Mouse (Mus musculus) G1E (cell line): ENCODE data around the gene Ifitm2. TPM values are rescaled to one million over a fixed set of nuclear protein-coding genes. Genes with fewer than 3 reads are reported as not detected.

Experiments
- ATAC-seq: 2 replicates; pipeline ENCODE4 v1.8.0; 2016; ENCODE audit warnings: mild to moderate bottlenecking; ENCODE audit not compliant: insufficient number of reproducible peaks, poor library complexity, low FRiP score, severe bottlenecking; ENCODE audit errors: extremely low read depth
- DNase-seq: peaks from one replicate; pipeline ENCODE4 v3.0.0; 2012; ENCODE audit warnings: low spot score
- H3K27me3 ChIP-seq: 2 replicates; pipeline ENCODE4 v1.6.1; 2012; ENCODE audit warnings: mild to moderate bottlenecking, low read length, inconsistent platforms; ENCODE audit not compliant: insufficient read depth
- H3K36me3 ChIP-seq: replicated peaks from 2 replicates; pipeline ENCODE3; 2012; ENCODE audit warnings: mild to moderate bottlenecking, inconsistent platforms
- H3K4me1 ChIP-seq: 2 replicates; pipeline ENCODE4 v1.6.1; 2012; ENCODE audit warnings: low read depth, low read length, inconsistent platforms, mixed read lengths; ENCODE audit not compliant: insufficient read depth
- H3K4me3 ChIP-seq: 2 replicates; pipeline ENCODE4 v1.5.1; 2012; ENCODE audit warnings: low read depth, mild to moderate bottlenecking, inconsistent platforms, low read length, moderate library complexity, mixed read lengths
- H3K9me3 ChIP-seq: replicated peaks from 2 replicates; pipeline ENCODE4 v1.6.1; 2012; ENCODE audit warnings: inconsistent platforms
- CTCF ChIP-seq: IDR thresholded peaks from 2 replicates; pipeline ENCODE4 v1.5.1; 2012; ENCODE audit warnings: low read depth, low read length, inconsistent platforms, mixed read lengths
- GATA1 ChIP-seq: IDR thresholded peaks from 2 replicates; pipeline ENCODE4 v1.6.1; 2012; ENCODE audit warnings: borderline replicate concordance, low read length, inconsistent platforms, mixed read lengths
- GATA2 ChIP-seq: IDR thresholded peaks from 2 replicates; pipeline ENCODE4 v1.6.1; 2012; ENCODE audit warnings: low read depth, low read length, inconsistent platforms, borderline replicate concordance
- POLR2AphosphoS5 ChIP-seq: IDR thresholded peaks from 2 replicates; pipeline ENCODE4 v1.6.1; 2012; ENCODE audit warnings: low read depth, low read length, inconsistent platforms; ENCODE audit not compliant: insufficient replicate concordance
- TAL1 ChIP-seq: conservative IDR thresholded peaks from 2 replicates; pipeline ENCODE4 v1.6.1; 2012; ENCODE audit warnings: low read depth, low read length, inconsistent platforms, mixed read lengths
- polyA plus RNA-seq: library from polyadenylated mRNA; stranded (reverse); fragments of >175 nt; gene quantifications from 2 replicates; pipeline ENCODE4 v1.2.3, GENCODE M21; 2012
- total RNA-seq, 2 experiments: library from RNA; stranded (forward) in 1 of 2; stranded (reverse) in 1 of 2; fragments of 200-1000 nt in 1 of 2; fragments of >200 nt in 1 of 2; fragmentation: Nextera tagmentation in 1 of 2; gene quantifications; 2 replicates each; pipeline ENCODE4 v1.2.3; 2014 to 2017

The Ifitm2 gene
- total and polyA plus RNA-seq, 3 experiments: 161 to 256 (median 205) TPM

GRCm38 (mm10) chr7:140922398-140923069 is 33.3 kb downstream of the Ifitm2 start:
- Histone ChIP-seq H3K4me3 (no peak overlapping the region), H3K27me3 (peaks cover 46% of the 10 kb centered on the region), H3K36me3 (no peaks in the 10 kb centered on the region), H3K4me1 (peaks cover 46% of the 10 kb centered on the region), H3K9me3 (peaks cover 10% of the 10 kb centered on the region)
- ATAC-seq (no peak), DNase-seq (no peak)
- TF ChIP-seq GATA2 (no peak), CTCF (no peak), GATA1 (no peak), POLR2AphosphoS5 (no peak), TAL1 (no peak)

- Histone ChIP-seq H3K36me3 (no peaks in the 10 kb centered on the region), H3K27me3 (peaks cover 44% of the 10 kb centered on the region)
Observed at GRCm38 (mm10) chr7:140921225-140921975, 34.4 kb downstream of the Ifitm2 start.

GRCm38 (mm10) chr7:140920418-140921029 is 35.3 kb downstream of the Ifitm2 start, which contains the start of gene Nlrp6:
Gene Nlrp6 (plus strand): TSS chr7:140920902.
- Histone ChIP-seq H3K9me3 (peaks cover 10% of the 10 kb centered on the region), H3K36me3 (no peaks in the 10 kb centered on the region), H3K27me3 (peaks cover 38% of the 10 kb centered on the region), H3K4me3 (peak within 1 kb of the TSS; percentile 51; the same call in 1 of the 2 replicates), H3K4me1 (peaks cover 52% of the 10 kb centered on the region)
- no peak for ATAC-seq
- no peak for TF ChIP-seq GATA1
- no peak for TF ChIP-seq CTCF
- TF ChIP-seq GATA2: no peak
- TF ChIP-seq TAL1: no peak
- no peak for TF ChIP-seq POLR2AphosphoS5
- DNase-seq: no peak

More at GRCm38 (mm10) chr7:140921225-140921975, 34.4 kb downstream of the Ifitm2 start:
- Histone ChIP-seq H3K4me3 (peak overlapping the region; percentile 51; the same call in 1 of the 2 replicates), H3K9me3 (peaks cover 10% of the 10 kb centered on the region), H3K4me1 (peaks cover 52% of the 10 kb centered on the region)
- TF ChIP-seq GATA2: no peak
- TF ChIP-seq POLR2AphosphoS5: no peak
- no peak for TF ChIP-seq TAL1
- ATAC-seq (no peak), DNase-seq (no peak)

- no peak overlapping the region for H3K4me3 ChIP-seq
- H3K27me3 ChIP-seq: peaks cover 34% of the 10 kb centered on the region
- DNase-seq (no peak), ATAC-seq (0 out of 2 replicates have a peak, but pooled peaks have one; percentile 12)
- H3K9me3 ChIP-seq: peaks cover 10% of the 10 kb centered on the region
- peaks cover 52% of the 10 kb centered on the region for H3K4me1 ChIP-seq
- H3K36me3 ChIP-seq: no peaks in the 10 kb centered on the region
- no peak for TF ChIP-seq GATA1
- TF ChIP-seq TAL1: peak; percentile 62
Observed at GRCm38 (mm10) chr7:140919911-140920310, 35.9 kb downstream of the Ifitm2 start.

- Histone ChIP-seq H3K27me3 (peaks cover 6% of the 10 kb centered on the region; the same call in 1 of the 2 replicates), H3K4me1 (peaks cover 39% of the 10 kb centered on the region), H3K9me3 (no peaks in the 10 kb centered on the region), H3K4me3 (no peak overlapping the region), H3K36me3 (no peaks in the 10 kb centered on the region)
- TF ChIP-seq CTCF (no peak), GATA2 (no peak), GATA1 (no peak), TAL1 (no peak), POLR2AphosphoS5 (no peak)
- no peak for DNase-seq
- ATAC-seq: no peak
Observed at GRCm38 (mm10) chr7:140914031-140914690, 41.6 kb downstream of the Ifitm2 start.
